Mouse (Mus musculus) megakaryocyte, embryonic 14.5 days (primary cell): ENCODE results near the gene Vhl.

ENCODE experiments used
- FLI1 ChIP-seq: IDR thresholded peaks from 2 replicates; pipeline ENCODE4 v1.6.1; 2012; ENCODE audit warnings: low read length, inconsistent platforms, mixed read lengths
- GATA1 ChIP-seq: IDR thresholded peaks from 3 replicates; pipeline ENCODE4 v1.6.1; 2012; ENCODE audit warnings: mixed read lengths, low read length, inconsistent platforms, borderline replicate concordance

GRCm38 (mm10) chr6:113653551-113653950 lies 29.8 kb downstream of the Vhl start:
- TF ChIP-seq GATA1: no peak
- no peak for TF ChIP-seq FLI1
